Mouse (Mus musculus) bone marrow macrophage, adult 2 months (primary cell): ENCODE data around the gene Tfb1m.

ENCODE experiments used
- CTCF ChIP-seq: IDR thresholded peaks from 2 replicates; pipeline ENCODE4 v1.5.1; 2012; ENCODE audit warnings: low read depth, mild to moderate bottlenecking, low read length, moderate library complexity
- POLR2A ChIP-seq: IDR thresholded peaks from 2 replicates; pipeline ENCODE4 v1.6.1; 2012; ENCODE audit warnings: mild to moderate bottlenecking, low read depth, low read length, borderline replicate concordance

GRCm38 (mm10) chr17:3556251-3556650, 1.3 kb downstream of the Tfb1m start:
- TF ChIP-seq CTCF, result no peak
- no peak for TF ChIP-seq POLR2A
